Mouse (Mus musculus): Measurements from ENCODE around the gene Psap. TPM values are rescaled to one million over a fixed set of nuclear protein-coding genes. Genes with fewer than 3 reads are reported as not detected.

Gene Psap
- total and polyA plus RNA-seq, 3 experiments, result 35.8 to 103 (median 74.8) TPM

DNA sequence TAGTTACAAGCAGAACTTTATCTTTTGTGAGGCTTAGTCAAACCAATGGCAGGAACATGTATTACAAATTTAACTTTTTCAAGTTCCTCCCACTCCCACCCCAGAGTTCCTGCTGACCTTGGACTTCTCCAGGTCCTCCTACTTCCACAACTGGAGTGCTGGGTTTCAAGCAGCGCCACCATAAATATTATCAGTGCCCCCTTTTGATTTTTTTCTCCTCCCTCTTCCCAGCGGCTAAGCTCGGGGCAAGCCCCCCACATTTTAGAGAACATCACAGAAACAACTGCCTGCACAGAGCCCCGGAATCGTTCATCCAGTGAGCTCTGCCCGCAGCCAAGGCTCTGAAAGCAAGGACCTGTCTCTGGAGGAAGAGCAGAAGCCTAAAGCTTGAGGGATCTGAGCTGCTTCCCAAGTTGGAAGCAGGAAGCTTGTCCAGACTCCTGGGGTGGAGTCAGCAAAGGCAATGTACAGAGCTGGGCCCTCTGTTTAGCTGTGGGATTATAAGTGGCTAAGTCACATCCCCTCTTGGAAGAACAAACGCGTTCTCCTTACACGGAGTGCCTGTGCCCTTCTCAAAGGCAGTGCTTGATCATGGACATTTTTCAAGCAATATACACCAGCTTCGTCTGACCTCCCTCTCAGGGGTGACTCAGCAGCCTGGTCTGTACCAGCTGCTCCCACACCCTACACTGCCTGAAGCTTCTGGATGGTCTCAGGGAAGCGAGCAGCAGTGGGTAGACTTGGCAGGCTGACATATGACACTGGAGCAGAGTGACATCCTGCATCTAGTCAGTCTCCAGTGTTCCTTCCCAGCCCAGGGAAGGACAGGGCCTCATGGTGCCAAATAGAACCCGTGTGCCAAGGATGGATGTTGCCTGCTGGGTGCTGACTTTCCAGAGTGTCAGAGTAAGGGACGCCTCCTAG lies 8.0 kb upstream of the Psap start:
- ATAC-seq (ENCODE audit: extremely low read depth, insufficient number of reproducible peaks, low FRiP score, poor library complexity, severe bottlenecking), result no peak; the same call in 1 of the 2 replicates
- DNase-seq (ENCODE audit: low spot score), result no peak
- Histone ChIP-seq H3K36me3 (replicated peaks) (no peaks in the 10 kb centered on the region), H3K9me3 (replicated peaks) (no peaks in the 10 kb centered on the region), H3K4me3 (ENCODE audit: low read depth, low read length) (no peak overlapping the region), H3K27me3 (ENCODE audit: insufficient read depth, low read length) (0 out of 2 replicates have a peak, but pooled peaks cover 4% of the 10 kb centered on the region), H3K4me1 (ENCODE audit: insufficient read depth, low read depth, low read length) (peaks cover 20% of the 10 kb centered on the region)
- no peak for TF ChIP-seq GATA2 (IDR thresholded peaks at IDR 0.05; ENCODE audit: borderline replicate concordance, low read depth, low read length)
- no peak for TF ChIP-seq TAL1 (conservative IDR thresholded peaks at IDR 0.05; ENCODE audit: low read depth, low read length)
- TF ChIP-seq CTCF (IDR thresholded peaks at IDR 0.05; ENCODE audit: low read depth, low read length), result no peak
- TF ChIP-seq GATA1 (IDR thresholded peaks at IDR 0.05; ENCODE audit: borderline replicate concordance, low read length), result no peak
- no peak for TF ChIP-seq POLR2AphosphoS5 (IDR thresholded peaks at IDR 0.05; ENCODE audit: insufficient replicate concordance, low read depth, low read length)

- ATAC-seq (ENCODE audit: extremely low read depth, insufficient number of reproducible peaks, low FRiP score, poor library complexity, severe bottlenecking), result no peak
- no peaks in the 10 kb centered on the region for H3K9me3 ChIP-seq (replicated peaks)
- TF ChIP-seq GATA2 (IDR thresholded peaks at IDR 0.05; ENCODE audit: borderline replicate concordance, low read depth, low read length) (no peak), TAL1 (conservative IDR thresholded peaks at IDR 0.05; ENCODE audit: low read depth, low read length) (no peak), CTCF (IDR thresholded peaks at IDR 0.05; ENCODE audit: low read depth, low read length) (no peak), GATA1 (IDR thresholded peaks at IDR 0.05; ENCODE audit: borderline replicate concordance, low read length) (no peak), POLR2AphosphoS5 (IDR thresholded peaks at IDR 0.05; ENCODE audit: insufficient replicate concordance, low read depth, low read length) (no peak)
- no peak overlapping the region for H3K4me3 ChIP-seq (ENCODE audit: low read depth, low read length)
- no peaks in the 10 kb centered on the region for H3K36me3 ChIP-seq (replicated peaks)
- peaks cover 20% of the 10 kb centered on the region for H3K4me1 ChIP-seq (ENCODE audit: insufficient read depth, low read depth, low read length)
- no peak for DNase-seq (ENCODE audit: low spot score)
- H3K27me3 ChIP-seq (ENCODE audit: insufficient read depth, low read length), result 0 out of 2 replicates have a peak, but pooled peaks cover 4% of the 10 kb centered on the region
Measured at GRCm38 (mm10) chr10:60271015-60271414, 6.4 kb upstream of the Psap start.

- H3K9me3 ChIP-seq (replicated peaks), result no peaks in the 10 kb centered on the region
- ATAC-seq (ENCODE audit: extremely low read depth, insufficient number of reproducible peaks, low FRiP score, poor library complexity, severe bottlenecking), result 0 out of 2 replicates have a peak, but pooled peaks have one; percentile 34
- H3K4me3 ChIP-seq (ENCODE audit: low read depth, low read length), result no peak overlapping the region
- H3K27me3 ChIP-seq (ENCODE audit: insufficient read depth, low read length), result 0 out of 2 replicates have a peak, but pooled peaks cover 4% of the 10 kb centered on the region
- peaks cover 20% of the 10 kb centered on the region for H3K4me1 ChIP-seq (ENCODE audit: insufficient read depth, low read depth, low read length)
- DNase-seq (ENCODE audit: low spot score), result no peak
- no peaks in the 10 kb centered on the region for H3K36me3 ChIP-seq (replicated peaks)
- no peak for TF ChIP-seq TAL1 (conservative IDR thresholded peaks at IDR 0.05; ENCODE audit: low read depth, low read length)
- TF ChIP-seq POLR2AphosphoS5 (IDR thresholded peaks at IDR 0.05; ENCODE audit: insufficient replicate concordance, low read depth, low read length), result no peak
- no peak for TF ChIP-seq GATA1 (IDR thresholded peaks at IDR 0.05; ENCODE audit: borderline replicate concordance, low read length)
- no peak for TF ChIP-seq CTCF (IDR thresholded peaks at IDR 0.05; ENCODE audit: low read depth, low read length)
- no peak for TF ChIP-seq GATA2 (IDR thresholded peaks at IDR 0.05; ENCODE audit: borderline replicate concordance, low read depth, low read length)
Measured at GRCm38 (mm10) chr10:60272241-60272640, 5.2 kb upstream of the Psap start.

GRCm38 (mm10) chr10:60273382-60273781 lies 4.0 kb upstream of the Psap start:
- Histone ChIP-seq H3K4me3 (ENCODE audit: low read depth, low read length) (no peak overlapping the region), H3K4me1 (ENCODE audit: insufficient read depth, low read depth, low read length) (peaks cover 20% of the 10 kb centered on the region), H3K36me3 (replicated peaks) (no peaks in the 10 kb centered on the region), H3K27me3 (ENCODE audit: insufficient read depth, low read length) (0 out of 2 replicates have a peak, but pooled peaks cover 4% of the 10 kb centered on the region), H3K9me3 (replicated peaks) (no peaks in the 10 kb centered on the region)
- TF ChIP-seq GATA2 (IDR thresholded peaks at IDR 0.05; ENCODE audit: borderline replicate concordance, low read depth, low read length) (no peak), CTCF (IDR thresholded peaks at IDR 0.05; ENCODE audit: low read depth, low read length) (no peak), GATA1 (IDR thresholded peaks at IDR 0.05; ENCODE audit: borderline replicate concordance, low read length) (no peak), POLR2AphosphoS5 (IDR thresholded peaks at IDR 0.05; ENCODE audit: insufficient replicate concordance, low read depth, low read length) (no peak), TAL1 (conservative IDR thresholded peaks at IDR 0.05; ENCODE audit: low read depth, low read length) (no peak)
- no peak for ATAC-seq (ENCODE audit: extremely low read depth, insufficient number of reproducible peaks, low FRiP score, poor library complexity, severe bottlenecking)
- no peak for DNase-seq (ENCODE audit: low spot score)

GRCm38 (mm10) chr10:60278006-60278399 lies 576 bp downstream of the Psap start:
- TF ChIP-seq GATA2 (IDR thresholded peaks at IDR 0.05; ENCODE audit: borderline replicate concordance, low read depth, low read length) (no peak), TAL1 (conservative IDR thresholded peaks at IDR 0.05; ENCODE audit: low read depth, low read length) (no peak), POLR2AphosphoS5 (IDR thresholded peaks at IDR 0.05; ENCODE audit: insufficient replicate concordance, low read depth, low read length) (no peak), GATA1 (IDR thresholded peaks at IDR 0.05; ENCODE audit: borderline replicate concordance, low read length) (no peak)
- Histone ChIP-seq H3K4me1 (ENCODE audit: insufficient read depth, low read depth, low read length) (peaks cover 39% of the 10 kb centered on the region), H3K4me3 (ENCODE audit: low read depth, low read length) (peak overlapping the region; percentile 81), H3K27me3 (ENCODE audit: insufficient read depth, low read length) (no peaks in the 10 kb centered on the region), H3K36me3 (replicated peaks) (peaks cover 29% of the 10 kb centered on the region), H3K9me3 (replicated peaks) (no peaks in the 10 kb centered on the region)
- ATAC-seq (ENCODE audit: extremely low read depth, insufficient number of reproducible peaks, low FRiP score, poor library complexity, severe bottlenecking) (no peak), DNase-seq (ENCODE audit: low spot score) (no peak)

DNA sequence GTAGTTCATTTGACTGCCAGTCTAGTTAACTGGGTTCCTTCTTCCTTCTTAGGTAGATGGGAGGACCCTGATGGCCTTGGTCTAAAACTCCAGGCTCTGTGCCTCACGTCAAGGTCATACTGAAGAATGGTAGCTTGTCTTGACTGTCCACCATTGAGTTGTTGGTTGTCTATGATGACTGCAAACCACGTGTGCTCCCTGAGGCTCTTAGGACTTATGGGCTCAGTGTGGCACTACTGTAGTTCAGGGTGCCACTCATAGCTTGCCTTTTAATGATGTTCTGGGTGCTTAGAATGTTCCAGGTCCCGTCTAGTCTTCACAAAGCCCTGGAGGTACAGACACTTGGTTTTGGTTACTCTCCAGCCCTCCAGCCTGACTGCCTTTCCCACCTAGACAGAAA lies 1.4 kb downstream of the Psap start:
- peaks cover 33% of the 10 kb centered on the region for H3K36me3 ChIP-seq (replicated peaks)
- ATAC-seq (ENCODE audit: extremely low read depth, insufficient number of reproducible peaks, low FRiP score, poor library complexity, severe bottlenecking), result no peak
- H3K9me3 ChIP-seq (replicated peaks), result no peaks in the 10 kb centered on the region
- H3K27me3 ChIP-seq (ENCODE audit: insufficient read depth, low read length), result no peaks in the 10 kb centered on the region
- H3K4me3 ChIP-seq (ENCODE audit: low read depth, low read length), result no peak overlapping the region; the same call in 1 of the 2 replicates
- H3K4me1 ChIP-seq (ENCODE audit: insufficient read depth, low read depth, low read length), result peaks cover 42% of the 10 kb centered on the region
- no peak for DNase-seq (ENCODE audit: low spot score)
- TF ChIP-seq POLR2AphosphoS5 (IDR thresholded peaks at IDR 0.05; ENCODE audit: insufficient replicate concordance, low read depth, low read length), result no peak
- TF ChIP-seq CTCF (IDR thresholded peaks at IDR 0.05; ENCODE audit: low read depth, low read length), result no peak
- TF ChIP-seq GATA2 (IDR thresholded peaks at IDR 0.05; ENCODE audit: borderline replicate concordance, low read depth, low read length), result no peak
- TF ChIP-seq TAL1 (conservative IDR thresholded peaks at IDR 0.05; ENCODE audit: low read depth, low read length), result no peak
- TF ChIP-seq GATA1 (IDR thresholded peaks at IDR 0.05; ENCODE audit: borderline replicate concordance, low read length), result no peak
